Mouse (Mus musculus) forebrain, embryonic 16.5 days (tissue): ENCODE measurements around the gene Tmem202. TPM values are rescaled to one million over a fixed set of nuclear protein-coding genes. Genes with fewer than 3 reads are reported as not detected.

Experiments
- ATAC-seq: fragments of 200-750 bp; cut with Nextera tagmentation; 2 replicates; pipeline ENCODE4 v1.8.0; 2017; ENCODE audit warnings: mild to moderate bottlenecking, moderate library complexity
- H3K27ac ChIP-seq: fragments of 300-500 bp; sonication (generic); 2 replicates; pipeline ENCODE4 v1.5.1; 2014; ENCODE audit warnings: low read length, control low read depth
- H3K27me3 ChIP-seq: fragments of 300-500 bp; sonication (generic); replicated peaks from 2 replicates; pipeline ENCODE4 v1.6.1; 2014; ENCODE audit warnings: low read length; ENCODE audit not compliant: control insufficient read depth, insufficient read depth
- H3K36me3 ChIP-seq: fragments of 300-500 bp; sonication (generic); 2 replicates; pipeline ENCODE4 v1.6.1; 2014; ENCODE audit not compliant: control insufficient read depth, insufficient read depth
- H3K4me1 ChIP-seq: fragments of 300-500 bp; sonication (generic); replicated peaks from 2 replicates; pipeline ENCODE4 v1.6.1; 2014; ENCODE audit warnings: low read length; ENCODE audit not compliant: control insufficient read depth, insufficient read depth
- H3K4me2 ChIP-seq: fragments of 300-500 bp; sonication (generic); 2 replicates; pipeline ENCODE4 v1.6.1; 2014; ENCODE audit warnings: mild to moderate bottlenecking, low read length, control low read depth
- H3K4me3 ChIP-seq: fragments of 300-500 bp; sonication (generic); replicated peaks from 2 replicates; pipeline ENCODE4 v1.5.1; 2014; ENCODE audit warnings: mild to moderate bottlenecking, low read length, control low read depth
- H3K9ac ChIP-seq: fragments of 300-500 bp; sonication (generic); replicated peaks from 2 replicates; pipeline ENCODE4 v1.6.1; 2014; ENCODE audit warnings: low read depth, low read length, control low read depth
- H3K9me3 ChIP-seq: fragments of 300-500 bp; sonication (generic); 2 replicates; pipeline ENCODE4 v1.6.1; 2016; ENCODE audit warnings: low read length; ENCODE audit not compliant: control insufficient read depth
- whole genome bisulfite sequencing: fragments of 180-500 bp; shearing (Covaris S2); extraction: QIAGEN DNeasy Blood & Tissue Kit; methylation state at CpG from one replicate; pipeline ENCODE4 v1.1.7; 2014; 5-methylcytosine and 5-hydroxymethylcytosine counted together
- polyA plus RNA-seq: library from polyadenylated mRNA; unstranded; fragments of >200 nt; fragmentation: Nextera tagmentation; extraction: Ambion mirVana; gene quantifications from 2 replicates; pipeline ENCODE4 v1.2.1, GENCODE M21; 2015

Tmem202 gene
- polyA plus RNA-seq, 1 experiment from 2014 or later: 0.58 TPM

- no peak for ATAC-seq
- Histone ChIP-seq H3K4me1 (peaks cover 15% of the 10 kb centered on the region), H3K9ac (no peak overlapping the region), H3K36me3 (no peaks in the 10 kb centered on the region), H3K4me3 (no peak overlapping the region), H3K9me3 (no peaks in the 10 kb centered on the region), H3K4me2 (no peak overlapping the region), H3K27me3 (no peaks in the 10 kb centered on the region), H3K27ac (no peak overlapping the region)
These were observed 3.2 kb upstream of the Tmem202 start for GRCm38 (mm10) chr9:59542766-59543324.

- H3K9me3 ChIP-seq: no peaks in the 10 kb centered on the region
- H3K4me2 ChIP-seq: no peak overlapping the region
- H3K27me3 ChIP-seq: no peaks in the 10 kb centered on the region
- H3K27ac ChIP-seq: no peak overlapping the region
- H3K4me3 ChIP-seq: no peak overlapping the region
- peaks cover 15% of the 10 kb centered on the region for H3K4me1 ChIP-seq
- 90% methylated on average over 6 of the region's 6 CpGs for WGBS
- H3K36me3 ChIP-seq: no peaks in the 10 kb centered on the region
- no peak overlapping the region for H3K9ac ChIP-seq
- ATAC-seq: no peak
These were observed 2.0 kb upstream of the Tmem202 start for GRCm38 (mm10) chr9:59541617-59542016.

GRCm38 (mm10) chr9:59537651-59538050 is 2.0 kb downstream of the Tmem202 start:
- Histone ChIP-seq H3K9me3 (no peaks in the 10 kb centered on the region), H3K4me2 (no peak overlapping the region), H3K36me3 (no peaks in the 10 kb centered on the region), H3K4me3 (no peak overlapping the region), H3K9ac (no peak overlapping the region), H3K4me1 (peaks cover 15% of the 10 kb centered on the region), H3K27ac (no peak overlapping the region), H3K27me3 (no peaks in the 10 kb centered on the region)
- 95% methylated on average over 3 of the region's 3 CpGs for WGBS
- no peak for ATAC-seq

- no peak for ATAC-seq
- Histone ChIP-seq H3K4me1 (peaks cover under 1% of the 10 kb centered on the region; the same call in 1 of the 2 replicates), H3K4me3 (no peak overlapping the region), H3K27me3 (no peaks in the 10 kb centered on the region), H3K9me3 (no peaks in the 10 kb centered on the region), H3K4me2 (no peak overlapping the region), H3K36me3 (no peaks in the 10 kb centered on the region), H3K9ac (no peak overlapping the region), H3K27ac (no peak overlapping the region)
- 54% methylated on average over 4 of the region's 4 CpGs for WGBS
These were observed 5.8 kb downstream of the Tmem202 start for GRCm38 (mm10) chr9:59533889-59534288.

GRCm38 (mm10) chr9:59533422-59533821 is 6.2 kb downstream of the Tmem202 start:
- ATAC-seq: no peak
- Histone ChIP-seq H3K4me2 (no peak overlapping the region), H3K27ac (no peak overlapping the region), H3K9me3 (no peaks in the 10 kb centered on the region), H3K27me3 (no peaks in the 10 kb centered on the region), H3K9ac (no peak overlapping the region), H3K4me3 (no peak overlapping the region), H3K36me3 (no peaks in the 10 kb centered on the region), H3K4me1 (no peaks in the 10 kb centered on the region)
- 74% methylated on average over 2 of the region's 2 CpGs for WGBS

- Histone ChIP-seq H3K4me1 (no peaks in the 10 kb centered on the region), H3K4me3 (no peak overlapping the region), H3K9ac (no peak overlapping the region), H3K4me2 (no peak overlapping the region), H3K27ac (no peak overlapping the region), H3K9me3 (no peaks in the 10 kb centered on the region), H3K27me3 (no peaks in the 10 kb centered on the region), H3K36me3 (no peaks in the 10 kb centered on the region)
- WGBS: 15% methylated on average over 5 of the region's 5 CpGs
- no peak for ATAC-seq
These were observed 8.0 kb downstream of the Tmem202 start for GRCm38 (mm10) chr9:59531645-59532044.

GRCm38 (mm10) chr9:59528274-59528673 is 11.4 kb downstream of the Tmem202 start:
- H3K9me3 ChIP-seq: no peaks in the 10 kb centered on the region
- 88% methylated on average over 2 of the region's 2 CpGs for WGBS

GRCm38 (mm10) chr9:59527580-59527979 is 12.1 kb downstream of the Tmem202 start:
- Histone ChIP-seq H3K4me3 (no peak overlapping the region), H3K4me1 (no peaks in the 10 kb centered on the region), H3K9me3 (no peaks in the 10 kb centered on the region), H3K4me2 (no peak overlapping the region), H3K9ac (no peak overlapping the region), H3K27me3 (no peaks in the 10 kb centered on the region), H3K27ac (no peak overlapping the region), H3K36me3 (no peaks in the 10 kb centered on the region)
- no peak for ATAC-seq
- 89% methylated on average over 3 of the region's 3 CpGs for WGBS

More at GRCm38 (mm10) chr9:59528274-59528673, 11.4 kb downstream of the Tmem202 start:
- H3K4me3 ChIP-seq: no peak overlapping the region
- ATAC-seq: no peak
- H3K4me1 ChIP-seq: no peaks in the 10 kb centered on the region
- no peak overlapping the region for H3K4me2 ChIP-seq
- no peaks in the 10 kb centered on the region for H3K36me3 ChIP-seq
- H3K27ac ChIP-seq: no peak overlapping the region
- H3K9ac ChIP-seq: no peak overlapping the region
- no peaks in the 10 kb centered on the region for H3K27me3 ChIP-seq

GRCm38 (mm10) chr9:59526727-59527126 is 12.9 kb downstream of the Tmem202 start:
- H3K36me3 ChIP-seq: no peaks in the 10 kb centered on the region
- H3K4me1 ChIP-seq: no peaks in the 10 kb centered on the region
- ATAC-seq: no peak
- no peak overlapping the region for H3K27ac ChIP-seq
- no peak overlapping the region for H3K9ac ChIP-seq
- H3K9me3 ChIP-seq: no peaks in the 10 kb centered on the region
- H3K4me2 ChIP-seq: no peak overlapping the region
- H3K27me3 ChIP-seq: no peaks in the 10 kb centered on the region
- no peak overlapping the region for H3K4me3 ChIP-seq
- 86% methylated on average over 6 of the region's 6 CpGs for WGBS

- Histone ChIP-seq H3K27me3 (no peaks in the 10 kb centered on the region), H3K4me1 (no peaks in the 10 kb centered on the region), H3K9ac (no peak overlapping the region), H3K27ac (no peak overlapping the region), H3K9me3 (no peaks in the 10 kb centered on the region), H3K36me3 (no peaks in the 10 kb centered on the region), H3K4me3 (no peak overlapping the region), H3K4me2 (no peak overlapping the region)
- 69% methylated on average over 4 of the region's 4 CpGs for WGBS
- no peak for ATAC-seq
These were observed 16.7 kb downstream of the Tmem202 start for GRCm38 (mm10) chr9:59522906-59523305.
